Mouse (Mus musculus) heart, postnatal 4 days (tissue): ENCODE measurements around the gene Tmcc3. TPM values are rescaled to one million over a fixed set of nuclear protein-coding genes. Genes with fewer than 3 reads are reported as not detected.

Source experiments
- microRNA-seq, 2 experiments: library from miRNA; unstranded; fragments of <30 nt; microRNA quantifications; one replicate each; pipeline ENCODE4 v1.2.0; 2021 to 2022
- total RNA-seq, 2 experiments: library from RNA; stranded (reverse); gene quantifications; 2 replicates each; pipeline ENCODE4 v1.2.3; 2021

Tmcc3 gene
- total RNA-seq, 2 experiments from 2014 or later = 23.8 to 25.0 TPM

Small RNA genes within 50 kb of the gene (microRNA-seq; reads per million reads assigned to microRNA genes)
- 0 to 0.35 reads per million in 2 experiments for gene Mir7211

Other genes starting within 250 kb of the Tmcc3 start
- gene Nr2c1, start 163.9 kb upstream of the Tmcc3 start, total RNA-seq = 10 to 100 TPM; 10.2 to 10.7 TPM
- 100 to 1,000 TPM; 545 to 567 TPM for gene Ndufa12, start 113.2 kb upstream of the Tmcc3 start, total RNA-seq
- gene Gm4792, start 13.2 kb upstream of the Tmcc3 start, total RNA-seq = not detected